Mouse (Mus musculus) forebrain, embryonic 11.5 days (tissue): ENCODE results near the gene Gm44973. TPM values are rescaled to one million over a fixed set of nuclear protein-coding genes. Genes with fewer than 3 reads are reported as not detected.

Source experiments
- ATAC-seq: fragments of 200-750 bp; cut with Nextera tagmentation; replicated peaks from 2 replicates; pipeline ENCODE4 v1.8.0; 2017; ENCODE audit warnings: moderate TSS enrichment; ENCODE audit not compliant: low FRiP score
- DNase-seq: peaks from one replicate; pipeline ENCODE4 v3.0.0-alpha.2; 2017; ENCODE audit warnings: low spot score
- H3K27ac ChIP-seq: fragments of 300-500 bp; sonication (generic); 2 replicates; pipeline ENCODE4 v1.5.1; 2014; ENCODE audit warnings: low read depth, low read length
- H3K27me3 ChIP-seq: fragments of 300-500 bp; sonication (generic); 2 replicates; pipeline ENCODE4 v1.6.1; 2014; ENCODE audit warnings: mild to moderate bottlenecking, low read length, mixed read lengths; ENCODE audit not compliant: control insufficient read depth, insufficient read depth
- H3K36me3 ChIP-seq: fragments of 300-500 bp; sonication (generic); 2 replicates; pipeline ENCODE4 v1.6.1; 2014; ENCODE audit warnings: mild to moderate bottlenecking, low read length, moderate library complexity, mixed read lengths; ENCODE audit not compliant: control insufficient read depth, insufficient read depth
- H3K4me1 ChIP-seq: fragments of 300-500 bp; sonication (generic); replicated peaks from 2 replicates; pipeline ENCODE4 v1.6.1; 2014; ENCODE audit warnings: low read length, mixed read lengths; ENCODE audit not compliant: control insufficient read depth, insufficient read depth
- H3K4me2 ChIP-seq: fragments of 300-500 bp; sonication (generic); 2 replicates; pipeline ENCODE4 v1.6.1; 2014; ENCODE audit warnings: low read depth, mild to moderate bottlenecking, low read length, moderate library complexity, mixed read lengths; ENCODE audit not compliant: severe bottlenecking
- H3K4me3 ChIP-seq: fragments of 300-500 bp; sonication (generic); 2 replicates; pipeline ENCODE4 v1.5.1; 2014; ENCODE audit warnings: low read depth, low read length
- H3K9ac ChIP-seq: fragments of 300-500 bp; sonication (generic); 2 replicates; pipeline ENCODE4 v1.6.1; 2014; ENCODE audit warnings: low read length
- H3K9me3 ChIP-seq: fragments of 300-500 bp; sonication (generic); 2 replicates; pipeline ENCODE4 v1.6.1; 2016; ENCODE audit warnings: low read length, mixed read lengths; ENCODE audit not compliant: control insufficient read depth
- WGBS: fragments of 180-500 bp; shearing (Covaris S2); extraction: QIAGEN DNeasy Blood & Tissue Kit; methylation state at CpG from one replicate; pipeline ENCODE4 v1.1.7; 2014; 5-methylcytosine and 5-hydroxymethylcytosine counted together
- polyA plus RNA-seq: library from polyadenylated mRNA; unstranded; fragments of >200 nt; fragmentation: Nextera tagmentation; extraction: Ambion mirVana; gene quantifications from 2 replicates; pipeline ENCODE4 v1.2.1, GENCODE M21; 2014

The Gm44973 gene
- polyA plus RNA-seq, 1 experiment from 2014 or later, result 0.23 TPM

DNA sequence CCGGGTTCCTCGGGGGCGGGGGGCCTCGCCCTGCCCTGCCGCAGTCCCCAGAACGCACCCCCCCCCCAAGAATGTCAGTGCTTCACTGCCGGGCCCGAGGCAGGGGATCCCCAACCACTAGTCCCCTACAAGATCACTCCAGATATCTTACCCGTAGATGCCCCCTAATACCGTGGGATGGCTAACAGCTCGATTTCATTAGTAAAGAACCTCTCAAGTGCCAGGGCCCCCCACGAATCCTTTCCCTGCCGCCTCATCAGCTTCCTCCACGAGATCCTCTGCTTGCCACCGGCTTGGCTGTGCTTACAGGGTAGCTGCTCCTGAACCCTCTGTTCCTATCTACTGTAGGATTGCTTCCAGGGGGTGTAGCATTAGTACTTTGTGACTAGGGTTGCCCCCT, 5.4 kb downstream of the Gm44973 start:
- Histone ChIP-seq H3K9me3 (no peaks in the 10 kb centered on the region), H3K4me2 (peak overlapping the region; percentile 68), H3K27ac (peak overlapping the region; percentile 90), H3K9ac (peak overlapping the region; percentile 95), H3K4me1 (peaks cover 3% of the 10 kb centered on the region; the same call in 1 of the 2 replicates), H3K36me3 (no peaks in the 10 kb centered on the region; the same call in 1 of the 2 replicates), H3K27me3 (no peaks in the 10 kb centered on the region), H3K4me3 (peak overlapping the region; percentile 86)
- under 1% methylated on average over 9 of the region's 15 CpGs for WGBS
- DNase-seq (no peak), ATAC-seq (no peak; the same call in 1 of the 2 replicates)

DNA sequence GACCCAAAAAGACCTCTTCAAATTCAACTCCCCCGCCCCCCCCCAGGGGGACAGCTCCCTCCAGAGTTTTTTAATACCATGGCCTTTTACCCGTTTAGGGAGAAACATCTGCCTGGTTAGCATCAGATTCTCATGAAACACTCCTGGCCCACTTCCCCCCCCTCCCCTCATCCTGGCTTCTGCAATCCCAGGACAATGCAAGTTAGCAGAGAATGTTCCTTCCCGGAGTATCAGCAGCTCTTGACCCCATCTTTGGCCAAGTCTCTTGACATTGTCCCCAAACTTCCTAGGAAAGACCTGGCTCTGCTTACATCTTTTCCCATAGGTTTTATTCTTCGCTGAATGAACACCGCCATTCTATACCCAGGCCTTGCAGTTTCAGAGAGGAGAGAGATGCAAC, 5.9 kb downstream of the Gm44973 start:
- ATAC-seq (no peak), DNase-seq (no peak)
- Histone ChIP-seq H3K4me3 (peak overlapping the region; percentile 86), H3K27ac (0 out of 2 replicates have a peak overlapping the region, but pooled peaks have one; percentile 90), H3K36me3 (no peaks in the 10 kb centered on the region; the same call in 1 of the 2 replicates), H3K27me3 (no peaks in the 10 kb centered on the region), H3K9me3 (no peaks in the 10 kb centered on the region), H3K4me1 (peaks cover 3% of the 10 kb centered on the region; the same call in 1 of the 2 replicates), H3K9ac (peak overlapping the region; percentile 95), H3K4me2 (peak overlapping the region; percentile 68)
- WGBS, result 56% methylated on average over 5 of the region's 5 CpGs

DNA sequence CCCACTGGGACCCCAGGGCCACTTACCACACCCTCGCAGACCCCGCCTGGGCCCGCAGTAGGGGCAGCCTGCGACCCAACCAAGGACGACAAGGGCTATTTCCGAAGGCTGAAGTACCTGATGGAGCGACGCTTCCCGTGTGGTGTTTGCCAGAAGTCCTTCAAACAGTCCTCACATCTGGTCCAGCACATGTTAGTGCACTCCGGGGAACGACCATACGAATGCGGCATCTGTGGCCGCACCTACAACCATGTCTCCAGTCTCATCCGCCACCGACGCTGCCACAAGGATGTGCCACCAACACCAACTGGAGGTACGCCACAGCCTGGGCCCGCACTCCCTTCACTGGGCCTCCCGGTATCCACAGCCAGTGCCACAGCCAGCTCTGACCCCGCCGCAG, 14.2 kb downstream of the Gm44973 start:
- Histone ChIP-seq H3K27ac (no peak overlapping the region), H3K36me3 (peaks cover 46% of the 10 kb centered on the region), H3K4me1 (no peaks in the 10 kb centered on the region), H3K27me3 (no peaks in the 10 kb centered on the region), H3K9me3 (peaks cover 29% of the 10 kb centered on the region), H3K4me3 (no peak overlapping the region), H3K9ac (no peak overlapping the region), H3K4me2 (no peak overlapping the region)
- no peak for ATAC-seq
- 98% methylated on average over 22 of the region's 22 CpGs for WGBS
- no peak for DNase-seq

DNA sequence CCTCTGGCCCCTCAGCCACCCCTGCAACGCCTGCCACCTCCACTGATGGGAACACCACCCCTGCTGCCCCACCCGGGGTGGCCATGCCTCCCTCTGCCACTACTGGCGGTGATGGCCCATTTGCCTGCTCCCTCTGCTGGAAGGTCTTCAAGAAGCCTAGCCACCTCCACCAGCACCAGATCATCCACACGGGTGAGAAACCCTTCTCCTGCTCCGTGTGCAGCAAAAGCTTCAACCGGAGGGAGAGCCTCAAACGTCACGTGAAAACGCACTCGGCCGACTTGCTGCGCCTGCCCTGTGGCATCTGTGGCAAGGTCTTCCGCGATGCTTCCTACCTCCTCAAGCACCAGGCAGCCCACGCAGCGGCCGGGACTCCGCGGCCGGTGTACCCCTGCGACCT, 14.7 kb downstream of the Gm44973 start:
- 89% methylated on average over 21 of the region's 21 CpGs for WGBS
- DNase-seq, result no peak
- H3K4me2 ChIP-seq, result no peak overlapping the region
- ATAC-seq, result no peak
- H3K27me3 ChIP-seq, result no peaks in the 10 kb centered on the region
- H3K4me3 ChIP-seq, result no peak overlapping the region
- H3K9ac ChIP-seq, result no peak overlapping the region
- peaks cover 29% of the 10 kb centered on the region for H3K9me3 ChIP-seq
- no peak overlapping the region for H3K27ac ChIP-seq
- H3K36me3 ChIP-seq, result peaks cover 46% of the 10 kb centered on the region
- no peaks in the 10 kb centered on the region for H3K4me1 ChIP-seq

DNA sequence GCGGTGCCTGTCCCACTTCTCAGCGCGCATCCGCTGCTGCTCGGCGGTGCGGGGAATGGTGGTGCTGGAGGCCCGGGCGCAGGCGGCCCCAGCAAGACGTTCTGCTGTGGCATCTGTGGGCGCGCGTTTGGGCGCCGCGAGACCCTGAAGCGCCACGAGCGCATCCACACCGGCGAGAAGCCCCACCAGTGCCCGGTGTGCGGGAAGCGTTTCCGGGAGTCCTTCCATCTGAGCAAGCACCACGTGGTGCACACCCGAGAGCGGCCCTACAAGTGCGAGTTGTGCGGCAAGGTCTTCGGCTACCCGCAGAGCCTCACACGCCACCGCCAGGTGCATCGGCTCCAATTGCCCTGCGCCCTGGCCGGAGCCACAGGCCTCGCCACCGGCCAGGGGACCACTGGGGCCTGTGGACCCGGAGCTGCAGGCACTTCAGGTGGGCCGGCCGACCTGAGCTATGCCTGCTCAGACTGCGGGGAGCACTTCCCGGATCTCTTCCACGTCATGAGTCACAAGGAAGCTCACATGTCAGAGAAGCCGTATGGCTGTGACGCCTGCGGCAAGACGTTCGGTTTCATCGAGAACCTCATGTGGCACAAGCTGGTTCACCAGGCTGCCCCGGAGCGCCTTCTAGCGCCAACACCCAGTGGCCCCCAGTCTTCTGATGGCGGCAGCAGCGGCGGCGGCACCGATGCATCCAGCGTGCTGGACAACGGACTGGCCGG, 15.4 kb downstream of the Gm44973 start:
- ATAC-seq, result no peak
- no peak overlapping the region for H3K4me3 ChIP-seq

DNA sequence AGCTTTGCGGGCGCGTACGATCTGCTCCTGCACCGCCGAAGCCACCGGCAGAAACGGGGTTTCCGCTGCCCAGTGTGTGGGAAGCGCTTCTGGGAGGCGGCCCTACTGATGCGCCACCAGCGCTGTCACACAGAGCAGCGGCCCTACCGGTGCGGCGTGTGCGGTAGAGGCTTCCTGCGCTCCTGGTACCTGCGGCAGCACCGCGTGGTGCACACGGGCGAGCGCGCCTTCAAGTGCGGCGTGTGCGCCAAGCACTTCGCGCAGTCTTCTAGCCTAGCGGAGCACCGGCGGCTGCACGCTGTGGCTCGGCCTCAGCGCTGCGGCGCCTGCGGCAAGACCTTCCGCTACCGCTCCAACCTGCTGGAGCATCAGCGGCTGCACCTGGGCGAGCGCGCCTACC, 16.2 kb downstream of the Gm44973 start:
- no peaks in the 10 kb centered on the region for H3K27me3 ChIP-seq
- H3K36me3 ChIP-seq, result peaks cover 48% of the 10 kb centered on the region
- no peak overlapping the region for H3K4me2 ChIP-seq
- H3K4me1 ChIP-seq, result no peaks in the 10 kb centered on the region
- DNase-seq (no peak), ATAC-seq (no peak)
- no peak overlapping the region for H3K4me3 ChIP-seq
- no peak overlapping the region for H3K9ac ChIP-seq
- H3K27ac ChIP-seq, result no peak overlapping the region
- H3K9me3 ChIP-seq, result peaks cover 29% of the 10 kb centered on the region
- WGBS, result 73% methylated on average over 46 of the region's 46 CpGs

More for the DNA sequence above, 15.4 kb downstream of the Gm44973 start:
- Histone ChIP-seq H3K27me3 (no peaks in the 10 kb centered on the region), H3K4me2 (no peak overlapping the region), H3K4me1 (no peaks in the 10 kb centered on the region), H3K27ac (no peak overlapping the region), H3K36me3 (peaks cover 48% of the 10 kb centered on the region), H3K9ac (no peak overlapping the region), H3K9me3 (peaks cover 29% of the 10 kb centered on the region)
- no peak for DNase-seq
- WGBS, result 85% methylated on average over 63 of the region's 63 CpGs

DNA sequence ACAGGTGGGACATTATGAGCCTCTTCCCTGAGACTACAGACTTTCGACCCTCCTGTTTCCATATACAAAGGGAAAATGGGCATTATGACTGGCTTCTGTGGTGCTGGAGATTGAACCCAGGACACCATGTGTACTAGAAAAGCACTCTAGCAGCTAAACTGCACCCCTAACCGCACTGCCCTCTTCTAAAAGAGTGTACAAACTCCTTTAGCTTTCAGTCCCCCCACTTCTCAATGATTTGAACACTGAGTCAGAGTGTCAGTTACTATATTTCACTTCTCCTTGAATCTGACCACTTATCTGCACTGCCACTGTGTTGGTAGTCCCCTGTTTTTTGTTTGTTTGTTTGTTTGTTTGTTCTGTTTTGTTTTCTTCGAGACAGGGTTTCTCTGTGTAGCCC, 18.5 kb downstream of the Gm44973 start, which contains the start of gene 4632433K11Rik:
Gene 4632433K11Rik, plus strand, starts transcription at position 301 of the 400 bp plus-strand sequence.
- Histone ChIP-seq H3K27ac (no peak within 1 kb of the TSS), H3K9ac (no peak within 1 kb of the TSS), H3K36me3 (peaks cover 45% of the 10 kb centered on the region), H3K9me3 (peaks cover 29% of the 10 kb centered on the region), H3K4me3 (no peak within 1 kb of the TSS), H3K27me3 (no peaks in the 10 kb centered on the region), H3K4me2 (no peak within 1 kb of the TSS), H3K4me1 (no peaks in the 10 kb centered on the region)
- ATAC-seq, result no peak
- 83% methylated on average over 3 of the region's 3 CpGs for WGBS
- no peak for DNase-seq

DNA sequence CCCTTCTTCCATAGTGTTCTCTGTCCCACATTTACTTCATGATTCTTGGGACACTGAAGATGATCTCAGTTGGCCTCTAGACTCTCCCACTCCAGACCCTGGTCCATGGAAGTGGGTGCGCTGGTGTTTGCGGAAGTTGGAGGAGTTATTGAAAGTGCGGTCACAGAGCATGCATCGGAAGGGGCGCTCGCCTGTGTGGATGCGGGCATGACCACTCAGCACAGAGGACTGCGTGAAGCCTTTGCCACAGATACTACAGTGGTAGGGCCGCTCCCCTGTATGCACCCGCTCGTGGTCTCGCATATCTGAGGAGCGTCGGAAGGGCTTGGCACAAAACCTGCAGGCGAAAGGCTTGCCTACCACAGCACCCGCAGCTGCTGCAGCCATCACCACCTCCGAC, 20.3 kb downstream of the Gm44973 start:
- no peak overlapping the region for H3K4me2 ChIP-seq
- DNase-seq (no peak), ATAC-seq (no peak)
- 93% methylated on average over 17 of the region's 17 CpGs for WGBS
- H3K36me3 ChIP-seq, result peaks cover 27% of the 10 kb centered on the region
- H3K27me3 ChIP-seq, result no peaks in the 10 kb centered on the region
- peaks cover 15% of the 10 kb centered on the region for H3K9me3 ChIP-seq
- no peak overlapping the region for H3K9ac ChIP-seq
- H3K4me1 ChIP-seq, result no peaks in the 10 kb centered on the region
- no peak overlapping the region for H3K4me3 ChIP-seq
- no peak overlapping the region for H3K27ac ChIP-seq

DNA sequence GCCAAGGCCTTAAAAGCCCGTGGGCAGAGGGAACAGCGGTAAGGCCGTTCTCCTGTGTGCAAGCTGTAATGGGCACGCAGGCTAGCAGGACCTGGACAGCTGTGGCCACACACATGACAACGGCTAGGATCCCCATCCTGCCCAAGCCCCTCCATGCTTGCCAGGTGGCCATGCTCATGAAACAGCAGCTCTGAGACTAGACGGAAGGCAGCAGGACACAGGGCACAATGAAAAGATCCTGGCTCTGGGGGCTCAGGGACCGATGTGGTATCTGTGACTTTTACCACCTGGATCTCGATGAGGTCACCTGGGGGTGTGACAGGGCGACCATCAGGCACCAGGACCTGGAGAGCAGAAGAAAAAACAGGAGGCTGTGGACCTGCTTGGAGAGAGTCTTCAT, 20.8 kb downstream of the Gm44973 start:
- H3K4me3 ChIP-seq, result no peak overlapping the region
- no peak for DNase-seq
- H3K9me3 ChIP-seq, result peaks cover 9% of the 10 kb centered on the region
- H3K9ac ChIP-seq, result no peak overlapping the region
- ATAC-seq, result no peak
- WGBS, result 91% methylated on average over 9 of the region's 9 CpGs
- peaks cover 22% of the 10 kb centered on the region for H3K36me3 ChIP-seq
- H3K27ac ChIP-seq, result no peak overlapping the region
- H3K4me2 ChIP-seq, result no peak overlapping the region
- no peaks in the 10 kb centered on the region for H3K4me1 ChIP-seq
- no peaks in the 10 kb centered on the region for H3K27me3 ChIP-seq
